18 mouse cellular contexts compared by ENCODE assay signal in the genomic region with DNA sequence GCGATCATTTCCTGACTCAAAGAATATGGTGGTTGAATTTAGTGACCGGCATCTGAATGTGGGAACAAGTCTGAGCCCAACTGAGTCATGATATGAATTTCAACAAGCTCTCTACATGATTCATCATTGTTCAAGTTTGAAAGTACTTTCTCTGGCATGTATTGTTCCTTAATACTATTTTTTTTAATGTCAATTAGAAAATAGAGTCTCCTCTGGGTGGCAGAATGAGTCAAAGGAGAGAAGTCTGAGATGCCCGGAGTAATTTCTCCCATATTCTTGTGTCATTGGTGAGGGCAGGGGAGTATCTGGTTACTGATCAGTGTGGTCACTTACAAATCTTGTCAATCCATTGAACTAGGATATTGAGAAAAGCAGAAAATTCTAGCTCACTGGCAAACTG.
A peak's percentile ranks its signal among the peaks of the same experiment; 100 is the strongest.
DNase-seq lines count a peak whose midpoint lies in the region; TF ChIP-seq lines count a peak whose summit lies in the region.
"Had no signal": no experiment of that assay in that cellular context is flagged by ENCODE, and none has a peak within 500 bp of the region (broad histone marks: within the 10 kb centered on the region; RNA-seq: fewer than 3 reads in every experiment).

No protein-coding gene starts in this region.

- no peaks in the 10 kb centered on the region for H3K36me3 ChIP-seq in myocyte (ENCODE audit: control insufficient read depth, insufficient read depth)
- H3K36me3 ChIP-seq: embryonic facial prominence, embryonic 15.5 days; forebrain, embryonic 10.5 days; heart, embryonic 12.5 days; hindbrain, embryonic 15.5 days had no signal

- DNase-seq in 3134 (ENCODE audit: extremely low read depth, insufficient read length, low spot score): peak; percentile 23
- peak; percentile 23 for DNase-seq in 3T3-L1 (ENCODE audit: low read depth, low spot score)
- DNase-seq in Muller cell, postnatal 12 days (ENCODE audit: inconsistent ontology term): peak; percentile 45
- DNase-seq in cerebellum, postnatal 25 days: no peak
- no peak for DNase-seq in neural tube, embryonic 10.5 days (ENCODE audit: extremely low spot score, low spot score)
- DNase-seq: adrenal gland, postnatal 25 days; cerebellum, adult 2 months; cerebellum, postnatal 10 days; embryo, embryonic 11 days; gastrocnemius, adult 2 months; gastrocnemius, postnatal 25 days; heart, postnatal 36 days had no signal

- H3K79me2 ChIP-seq in myocyte (ENCODE audit: control insufficient read depth, insufficient read depth): no peaks in the 10 kb centered on the region

- TF ChIP-seq POLR2A in myocyte (IDR thresholded peaks at IDR 0.05; ENCODE audit: insufficient read length, low read depth): no peak

- H3K27me3 ChIP-seq in myocyte (ENCODE audit: control insufficient read depth, insufficient read depth, insufficient read length): no peaks in the 10 kb centered on the region
- H3K27me3 ChIP-seq: embryonic facial prominence, embryonic 15.5 days; heart, embryonic 12.5 days; hindbrain, embryonic 15.5 days had no signal

- H3K4me3 ChIP-seq in myocyte: no peak overlapping the region
- H3K4me3 ChIP-seq: embryonic facial prominence, embryonic 15.5 days; erythroblast, embryonic 14.5 days; forebrain, embryonic 10.5 days; gastrocnemius, adult 2 months; heart, embryonic 12.5 days; hindbrain, embryonic 15.5 days had no signal

- H3ac ChIP-seq in myocyte (ENCODE audit: control insufficient read depth, insufficient read length): no peak overlapping the region

- H3K4me2 ChIP-seq in myocyte (ENCODE audit: low read depth): peak overlapping the region; percentile 85
- H3K4me2 ChIP-seq: embryonic facial prominence, embryonic 15.5 days; heart, embryonic 12.5 days; hindbrain, embryonic 15.5 days had no signal

TF ChIP-seq in myocyte, 11 proteins besides CTCF, POLR2A, EP300 and RAD21:
- no peak for TF ChIP-seq USF1 (IDR thresholded peaks at IDR 0.05; ENCODE audit: low read depth)
- TF ChIP-seq CEBPB (IDR thresholded peaks at IDR 0.05; ENCODE audit: insufficient read depth, poor library complexity, severe bottlenecking): no peak
- no peak for TF ChIP-seq TCF12 (IDR thresholded peaks at IDR 0.05; ENCODE audit: insufficient read depth, poor library complexity, severe bottlenecking)
- TF ChIP-seq SRF (IDR thresholded peaks at IDR 0.05; ENCODE audit: control insufficient read depth, insufficient read length, low read depth): no peak
- TF ChIP-seq TCF3 (IDR thresholded peaks at IDR 0.05; ENCODE audit: insufficient read length, low read depth): no peak
- no peak for TF ChIP-seq MYOG (IDR thresholded peaks at IDR 0.05; ENCODE audit: control insufficient read depth in 1 of 3, insufficient read depth in 1 of 3, insufficient read length in 2 of 3, low read depth in 2 of 3)
- TF ChIP-seq MYOD1 (IDR thresholded peaks at IDR 0.05; ENCODE audit: control insufficient read depth in 1 of 3, insufficient read length in 2 of 3, low read depth in 2 of 3): no peak
- TF ChIP-seq MAX (IDR thresholded peaks at IDR 0.05; ENCODE audit: low read depth): no peak

Comparison
In these comparisons a context has a peak if more than half of its experiments do, and no peak if none do; other contexts are left out.
1. DNase-seq: peak in 3134 (single experiment), 3T3-L1 (single experiment) and Muller cell, postnatal 12 days (single experiment); none in cerebellum, postnatal 25 days (0 of 2) and neural tube, embryonic 10.5 days (single experiment).